Mouse (Mus musculus): Measurements from ENCODE around the gene Nrxn3.

Gene Nrxn3

DNA sequence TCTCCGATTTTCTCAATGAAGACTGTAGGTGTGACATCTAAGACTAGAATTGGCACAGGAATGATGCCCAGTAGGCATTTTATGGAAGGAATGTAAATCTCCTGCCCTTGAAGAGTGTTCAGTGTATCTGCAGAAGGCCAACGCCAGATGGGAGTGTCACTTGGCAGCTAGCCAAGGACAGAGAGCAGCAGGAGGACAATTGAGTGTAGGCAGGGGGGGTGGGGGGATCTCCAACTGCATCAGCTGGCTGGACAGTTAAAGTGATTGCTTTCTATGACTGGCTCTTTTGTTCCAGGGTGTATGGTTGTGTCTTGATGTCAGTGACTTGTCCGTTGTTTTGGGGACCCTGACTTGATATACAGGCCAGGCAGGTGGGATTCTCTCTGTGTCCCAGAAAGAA, 326.6 kb downstream of the Nrxn3 start:
- DNase-seq (ENCODE audit: low spot score): no peak

DNA sequence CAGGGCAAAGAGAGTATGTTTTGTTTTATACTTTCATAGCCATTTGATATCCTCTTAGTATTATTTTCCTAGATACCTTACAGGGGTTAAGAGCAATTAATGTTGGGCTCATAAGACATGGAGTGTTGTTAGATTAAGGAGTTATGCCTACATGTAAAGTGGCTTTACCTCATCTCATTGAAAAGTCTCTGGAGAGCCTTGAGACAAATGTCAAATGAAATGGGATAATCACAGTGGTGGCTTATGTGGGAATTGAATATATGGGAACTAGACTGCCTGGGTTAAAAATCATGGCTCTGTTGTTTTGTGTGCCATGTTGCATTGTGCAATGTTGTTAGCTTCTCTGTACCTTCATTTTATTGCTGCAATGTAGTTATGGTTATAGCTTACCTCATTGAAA, 327.0 kb downstream of the Nrxn3 start:
- DNase-seq (ENCODE audit: low spot score): no peak

DNA sequence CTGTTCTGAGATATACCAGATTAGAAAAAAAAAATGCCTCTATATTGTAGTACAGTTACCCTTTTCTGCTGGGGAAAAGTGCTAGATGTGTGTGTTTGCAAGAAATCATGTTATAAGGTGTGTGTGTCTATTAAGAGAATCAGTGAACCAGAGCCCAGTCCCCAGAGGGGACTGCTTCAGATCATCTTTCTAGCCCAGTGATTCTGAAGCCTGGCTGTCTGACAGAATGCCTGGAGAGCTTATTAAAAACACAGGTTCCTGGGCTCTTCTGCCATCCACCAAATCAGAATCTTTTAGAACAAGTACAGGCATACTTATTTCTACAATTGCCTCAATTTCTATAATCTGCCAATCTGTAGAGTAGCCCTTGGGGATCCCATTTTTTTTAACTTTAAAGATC, 349.8 kb downstream of the Nrxn3 start:
- DNase-seq (ENCODE audit: low spot score): no peak

DNA sequence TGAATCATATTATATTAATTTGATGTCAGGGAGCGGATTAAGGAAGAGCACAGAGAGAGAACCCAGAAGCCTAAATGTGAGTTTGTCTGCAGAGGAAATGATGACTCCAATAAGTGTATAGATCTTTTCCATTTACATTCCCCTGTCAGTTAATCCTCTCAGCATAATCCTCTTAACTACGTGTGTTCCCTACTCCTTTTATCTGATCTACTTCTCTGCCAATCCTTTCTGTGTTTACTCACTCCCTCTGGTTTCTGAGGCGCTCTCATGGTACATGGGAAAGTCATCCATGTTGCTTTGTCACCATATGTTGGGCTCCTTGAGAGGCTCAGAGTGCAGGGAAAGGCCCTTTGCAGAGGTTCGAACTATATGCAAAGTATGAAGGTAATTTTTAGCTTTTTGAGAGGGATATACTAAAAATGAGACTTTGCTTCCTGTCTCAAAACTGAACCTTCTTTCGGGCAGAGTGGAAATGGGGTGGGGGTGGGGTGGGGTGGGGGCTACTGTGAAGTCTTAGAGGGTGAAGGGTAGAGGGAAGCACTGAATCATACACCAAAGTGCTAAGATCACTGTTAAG, 350.6 kb downstream of the Nrxn3 start:
- DNase-seq (ENCODE audit: low spot score): no peak

DNA sequence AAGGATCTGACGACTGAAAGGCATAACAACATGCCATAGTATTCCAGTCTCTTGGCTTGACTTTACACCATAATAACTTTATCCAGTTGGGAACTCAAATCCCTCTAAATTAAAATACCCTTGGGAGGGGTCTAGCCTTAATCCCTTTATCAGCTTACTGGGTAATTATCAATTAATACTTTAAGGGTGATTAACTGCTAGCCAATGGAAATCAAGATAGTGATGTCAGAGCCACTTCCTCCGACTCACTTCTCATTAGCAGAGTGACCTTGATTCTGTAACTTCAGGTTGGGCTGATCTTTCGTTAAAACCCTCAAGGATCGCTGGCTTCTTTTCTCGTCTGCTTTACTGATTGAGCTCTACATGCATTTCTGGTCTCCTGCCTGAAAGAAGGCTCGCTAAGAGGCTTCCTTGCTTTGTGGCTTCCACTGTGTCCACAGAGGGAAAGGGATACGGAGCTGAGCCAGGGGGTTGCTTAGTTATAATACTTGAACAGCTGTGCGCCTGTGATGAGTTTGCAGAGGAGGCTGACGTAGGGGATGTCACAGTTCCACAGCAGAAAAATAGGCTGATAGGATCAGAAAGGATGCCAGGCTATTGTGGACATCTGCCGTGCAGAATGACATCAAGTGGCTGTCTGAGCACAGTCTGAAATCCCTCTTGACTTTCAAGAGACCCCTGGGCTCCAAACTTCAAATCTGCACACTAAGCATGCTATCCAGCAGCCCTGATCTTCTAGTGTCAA, 352.0 kb downstream of the Nrxn3 start:
- no peak for DNase-seq (ENCODE audit: low spot score)

DNA sequence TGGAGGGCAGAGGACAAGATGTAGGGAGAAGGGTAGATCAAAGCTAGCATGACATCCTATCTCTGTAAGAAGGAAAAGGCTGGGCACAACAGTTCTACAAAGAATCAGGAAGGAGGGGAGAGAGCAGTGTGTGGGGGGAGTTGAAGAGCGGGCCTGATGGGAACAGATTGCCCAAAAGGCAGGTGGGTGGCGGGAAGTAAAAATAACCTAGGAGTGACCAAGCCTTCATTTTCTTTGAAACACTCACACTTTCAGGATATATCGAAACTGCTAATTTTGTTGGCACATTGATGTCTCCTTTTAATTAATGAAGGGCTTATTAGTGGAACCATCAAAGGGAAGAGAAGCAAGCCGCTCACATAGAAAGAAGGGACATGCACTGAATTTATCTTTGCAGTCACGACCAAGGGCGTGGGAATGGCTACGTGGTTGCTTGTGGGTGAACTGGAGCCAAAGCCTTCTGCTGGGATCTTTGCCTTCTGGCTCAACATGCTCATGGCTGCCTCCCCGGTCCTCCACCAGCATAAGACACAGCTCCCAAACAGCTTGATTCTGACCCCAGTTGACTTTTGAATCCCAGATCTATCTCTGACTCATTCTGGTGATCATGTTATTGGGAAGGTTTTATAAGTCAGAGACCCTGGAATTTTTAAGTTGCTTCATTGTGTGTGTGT, 371.3 kb downstream of the Nrxn3 start:
- no peak for DNase-seq (ENCODE audit: low spot score)

DNA sequence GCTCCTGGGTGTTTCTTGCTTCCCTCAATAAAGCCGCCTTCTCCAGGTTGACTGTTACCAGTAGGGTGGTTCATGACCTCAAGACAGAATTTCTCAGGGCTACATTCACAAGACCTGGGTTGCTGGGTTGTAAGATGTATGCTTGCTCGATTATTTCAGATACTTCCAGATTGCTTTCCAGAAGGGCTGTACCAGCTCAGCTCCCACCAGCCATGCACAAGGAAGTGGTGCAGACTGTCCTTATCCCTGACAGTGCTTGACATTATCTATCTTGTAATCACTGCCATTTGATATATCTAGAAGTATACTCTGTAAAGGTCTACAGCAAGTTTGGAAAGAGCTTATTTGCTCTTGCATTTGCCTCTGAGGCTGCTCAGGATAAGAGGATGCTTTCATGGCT, 374.9 kb downstream of the Nrxn3 start:
- DNase-seq (ENCODE audit: low spot score): no peak

DNA sequence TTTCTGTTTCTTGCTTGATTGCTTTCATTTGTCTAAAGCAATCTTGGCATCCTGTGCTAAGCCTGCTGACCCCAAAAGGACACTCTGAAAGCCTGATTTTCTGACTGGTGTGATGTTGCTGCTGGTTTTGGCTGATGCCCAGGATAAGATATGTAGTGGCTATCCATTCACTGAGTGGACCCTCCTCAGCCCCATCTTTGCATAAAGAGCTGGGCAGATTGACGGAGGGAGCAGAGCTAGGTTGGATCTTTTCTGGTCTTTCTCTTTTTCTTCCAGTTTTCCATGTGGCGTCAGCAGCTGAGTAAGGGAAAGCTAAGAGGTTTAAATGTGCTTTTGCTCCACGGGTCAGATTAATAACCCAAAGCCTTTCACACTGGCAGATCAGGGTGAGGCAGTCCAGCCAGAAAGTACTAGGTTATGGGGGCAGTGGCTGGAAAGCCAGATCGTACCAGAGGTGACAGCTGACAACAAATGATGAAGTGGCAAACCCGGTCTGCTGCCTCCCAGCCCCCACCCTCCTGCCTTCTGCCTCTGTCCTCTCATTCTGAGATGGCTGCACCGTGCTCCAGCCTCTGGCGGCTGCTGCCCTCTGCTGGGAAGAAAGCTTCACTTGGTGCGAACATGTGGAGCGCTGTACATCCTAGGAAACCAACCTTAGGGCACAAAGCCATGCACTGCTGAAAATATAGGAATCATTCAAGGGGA, 383.5 kb downstream of the Nrxn3 start:
- DNase-seq (ENCODE audit: low spot score): peak; percentile 49

DNA sequence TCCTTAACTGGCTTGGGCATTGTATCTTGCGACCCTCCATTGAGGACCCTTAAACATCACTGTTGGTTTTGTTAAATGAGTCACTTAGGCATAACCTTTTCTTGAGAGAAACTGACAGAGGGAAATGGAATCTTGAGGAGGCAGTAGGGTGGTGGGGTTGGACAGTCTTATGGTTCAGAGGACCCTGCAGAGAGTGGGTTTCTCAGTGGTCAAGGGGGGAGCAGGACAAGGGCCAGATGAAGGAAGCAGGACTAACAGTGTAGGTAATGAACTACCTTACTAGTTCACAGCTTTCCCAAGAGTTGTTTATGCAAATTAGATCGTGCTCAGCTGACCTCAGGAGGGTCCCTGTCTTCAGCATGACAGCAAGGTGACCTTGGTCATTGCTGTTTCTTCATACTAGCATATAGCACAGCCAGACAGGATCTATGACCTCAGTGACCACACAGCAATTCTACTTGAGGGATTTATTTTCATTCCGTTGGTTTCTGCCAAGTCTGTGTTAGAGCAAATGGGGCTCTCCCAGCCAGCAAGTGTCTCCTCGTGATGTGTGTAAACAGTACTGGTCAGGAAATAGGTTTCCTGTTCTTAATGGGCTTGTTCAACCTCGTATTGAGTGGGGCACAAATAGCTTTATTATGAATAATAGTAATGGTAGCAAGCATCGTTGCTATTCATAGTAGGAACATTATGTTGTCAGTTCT, 384.4 kb downstream of the Nrxn3 start:
- DNase-seq (ENCODE audit: low spot score): no peak

DNA sequence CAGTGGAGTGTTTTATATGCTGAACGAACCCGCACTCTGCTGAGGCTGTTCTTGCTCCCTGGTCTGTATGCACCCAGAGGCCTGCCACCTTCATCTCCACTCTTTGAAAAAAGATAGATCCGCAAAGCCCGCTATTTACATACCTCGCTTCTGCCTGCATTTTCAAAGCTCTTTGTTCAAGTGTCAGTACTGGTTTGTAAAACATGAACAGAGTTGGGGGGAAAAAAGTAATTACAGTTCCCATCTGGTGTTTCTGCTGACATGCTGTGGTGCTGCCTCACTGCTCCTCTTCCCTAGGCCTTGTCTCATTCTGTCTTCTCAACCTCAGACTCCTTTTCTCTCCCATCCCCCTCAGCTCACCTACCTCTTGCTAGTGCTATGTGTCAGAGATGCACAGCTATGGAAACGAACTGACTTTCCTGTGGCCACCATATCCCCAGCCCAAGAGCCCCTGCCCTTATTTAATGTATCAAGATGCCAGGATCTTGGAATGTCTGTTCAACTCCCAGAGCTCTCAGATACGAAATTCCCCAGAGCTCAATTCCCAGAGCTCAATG, 387.2 kb downstream of the Nrxn3 start:
- no peak for DNase-seq (ENCODE audit: low spot score)

DNA sequence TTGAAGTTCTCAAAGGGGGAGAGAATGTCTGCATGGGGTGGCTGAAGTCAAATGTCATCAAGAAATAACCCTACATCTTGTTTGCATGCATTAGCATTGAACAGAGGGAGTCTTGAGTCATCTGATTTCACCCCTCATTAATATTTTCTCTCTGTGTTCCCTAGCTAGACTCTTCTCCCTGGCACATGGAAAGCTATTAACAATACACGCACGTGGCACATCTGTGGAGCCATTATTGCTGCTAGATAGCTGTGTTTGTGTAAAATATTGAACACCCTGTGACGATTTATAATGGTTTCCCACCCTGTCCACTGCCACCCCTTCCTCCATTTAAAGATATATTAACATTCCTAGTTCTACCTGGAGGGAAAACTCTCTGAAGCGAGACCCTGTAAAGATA, 405.9 kb downstream of the Nrxn3 start:
- no peak for DNase-seq (ENCODE audit: low spot score)

DNA sequence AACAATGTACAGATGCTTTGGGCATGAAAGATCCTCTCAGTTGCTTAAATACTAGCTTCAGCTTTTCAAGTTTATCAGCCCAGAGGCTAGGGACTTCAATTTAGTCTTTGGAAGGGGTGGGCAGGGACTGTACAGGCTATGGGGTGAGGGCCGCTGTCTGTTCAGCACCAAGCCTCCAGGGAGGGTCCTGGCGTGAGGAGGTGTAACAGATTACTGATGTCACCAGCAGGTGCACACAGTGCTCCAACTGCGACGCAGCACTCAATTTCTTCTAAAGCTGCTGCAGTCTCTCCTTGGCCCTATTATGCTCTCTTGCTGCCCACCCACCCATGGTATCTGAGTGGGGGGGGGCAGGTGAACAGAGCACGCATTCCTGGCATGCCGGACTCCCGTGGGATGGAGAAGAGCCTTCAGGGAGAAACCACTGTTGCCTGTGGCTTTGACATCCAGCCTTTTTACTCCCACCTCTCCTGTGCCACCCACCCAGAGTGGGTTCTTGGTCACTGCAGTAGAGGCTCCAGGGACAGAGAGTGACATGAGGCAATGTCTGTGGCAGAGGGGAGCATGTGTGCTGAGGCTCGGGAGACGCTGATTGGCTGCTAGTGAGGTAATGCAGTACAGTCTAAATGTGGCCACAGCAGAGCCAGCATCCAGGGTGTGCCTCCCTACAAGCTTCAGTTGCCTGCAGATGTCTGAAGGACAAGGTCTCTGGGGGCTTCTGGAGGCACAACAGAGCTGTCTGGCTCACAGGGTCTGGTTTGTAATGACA, 406.6 kb downstream of the Nrxn3 start:
- no peak for DNase-seq (ENCODE audit: low spot score)

DNA sequence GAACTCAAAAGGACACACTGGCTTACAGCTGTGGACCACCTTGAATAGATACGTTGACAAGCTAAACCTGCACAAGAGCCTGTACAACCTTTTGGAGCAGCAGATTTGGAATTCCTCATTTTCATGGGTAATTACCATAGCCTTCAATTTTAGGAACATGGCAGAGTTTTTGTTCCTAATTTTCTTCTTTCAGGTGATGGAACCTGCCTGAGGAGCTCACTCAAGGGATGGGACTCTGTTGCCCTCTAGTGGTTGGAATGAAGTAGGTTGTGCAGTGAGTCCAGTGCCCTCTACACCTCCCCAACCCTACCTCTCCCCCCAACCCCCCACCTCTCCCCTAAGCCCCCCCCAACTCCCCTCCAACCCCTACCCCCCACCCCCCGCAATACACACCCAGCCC, 411.7 kb downstream of the Nrxn3 start:
- no peak for DNase-seq (ENCODE audit: low spot score)

DNA sequence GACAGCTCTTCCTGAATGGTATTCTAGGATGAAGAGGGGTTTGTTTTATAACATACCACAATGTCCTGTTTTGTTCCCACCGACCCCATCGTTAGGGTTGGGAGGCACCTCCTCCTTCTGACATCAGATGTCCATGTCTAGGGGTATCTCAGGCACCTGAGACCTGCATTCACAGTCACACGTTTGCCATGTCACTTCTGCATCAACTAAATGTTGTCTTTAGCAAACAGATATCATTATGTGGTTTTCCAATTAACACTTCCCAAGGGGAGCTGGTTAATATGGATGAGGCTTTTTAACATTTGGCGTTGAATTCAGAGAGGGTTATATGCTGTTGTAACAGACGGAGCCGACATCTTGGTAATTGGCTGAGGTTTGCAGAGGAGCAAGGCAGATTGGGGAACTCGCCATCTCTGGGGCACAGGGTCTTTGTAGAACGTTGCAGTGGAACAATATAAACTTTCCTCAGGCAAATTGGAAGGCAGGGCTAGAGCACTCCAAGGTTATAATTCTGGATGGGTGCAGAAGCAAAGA, 412.2 kb downstream of the Nrxn3 start:
- DNase-seq (ENCODE audit: low spot score): no peak

DNA sequence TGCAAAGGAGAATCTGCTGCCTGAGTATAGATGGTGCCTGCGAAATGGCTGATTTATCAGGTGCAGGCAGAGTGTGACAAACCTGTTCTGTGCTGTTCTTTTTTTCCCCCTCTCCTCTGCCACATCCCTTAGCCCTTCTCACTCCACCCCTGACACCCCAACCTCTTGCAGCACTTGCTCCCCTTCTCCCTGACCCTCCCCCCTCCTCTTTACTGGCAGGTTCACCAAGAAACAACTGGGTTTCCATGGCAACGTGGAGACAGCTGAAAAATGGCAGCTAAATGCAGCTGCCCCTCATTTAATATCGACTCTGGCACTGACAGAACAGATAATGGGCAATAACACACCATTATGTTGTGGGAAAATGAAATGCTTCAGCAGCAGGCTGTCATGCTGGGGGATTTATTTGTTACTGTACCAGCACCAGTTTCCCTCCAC, 426.3 kb downstream of the Nrxn3 start:
- no peak for DNase-seq (ENCODE audit: low spot score)

DNA sequence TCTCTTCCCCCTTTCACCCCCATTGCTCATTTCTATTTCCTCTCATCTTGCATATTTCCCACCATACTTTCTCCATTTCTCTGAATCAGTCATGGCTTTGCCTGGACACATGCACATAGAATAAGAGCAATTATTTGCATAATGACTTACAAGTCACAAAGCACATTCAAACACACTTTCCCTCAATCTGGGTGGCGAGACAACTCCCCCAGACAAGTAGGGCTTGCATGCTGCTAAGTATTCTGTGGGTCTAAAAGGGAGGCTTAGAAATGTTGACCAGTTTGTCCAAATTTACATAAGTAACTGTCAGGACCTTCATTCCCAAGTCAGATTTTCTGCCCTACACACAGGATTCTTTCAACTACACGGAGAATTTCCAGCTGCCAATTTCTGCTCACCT, 426.8 kb downstream of the Nrxn3 start:
- DNase-seq (ENCODE audit: low spot score): no peak

DNA sequence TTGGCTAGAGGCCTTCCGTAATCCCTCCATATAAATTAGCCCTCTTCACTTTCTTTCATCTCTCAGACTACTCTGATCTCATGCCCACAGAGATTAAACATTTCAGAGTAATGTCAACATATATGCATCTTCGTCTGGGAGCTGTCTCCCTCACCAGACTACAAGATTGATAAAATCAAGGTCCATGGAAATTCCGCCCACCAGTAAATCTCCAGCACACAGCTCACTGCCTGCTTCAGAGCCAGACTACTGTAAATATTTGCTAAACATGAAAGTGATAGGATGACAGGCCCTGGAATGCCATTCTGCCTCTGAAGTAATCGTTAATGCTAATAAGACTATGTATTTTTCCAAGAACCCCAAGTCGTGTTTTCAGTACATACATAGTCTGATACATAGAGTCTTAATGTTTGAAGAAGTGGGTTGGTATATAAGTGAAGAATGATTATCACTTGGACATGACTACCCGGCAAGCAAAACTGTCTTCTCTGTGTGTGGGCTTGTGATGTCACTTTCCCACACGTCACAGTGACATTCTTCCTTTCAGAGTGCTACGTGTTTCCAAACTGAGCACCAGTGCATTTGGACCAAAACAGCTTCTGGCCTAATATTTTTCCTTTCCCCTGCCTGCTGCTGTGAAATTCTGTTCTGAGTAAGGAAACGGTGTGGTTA, 433.5 kb downstream of the Nrxn3 start:
- DNase-seq (ENCODE audit: low spot score): no peak

DNA sequence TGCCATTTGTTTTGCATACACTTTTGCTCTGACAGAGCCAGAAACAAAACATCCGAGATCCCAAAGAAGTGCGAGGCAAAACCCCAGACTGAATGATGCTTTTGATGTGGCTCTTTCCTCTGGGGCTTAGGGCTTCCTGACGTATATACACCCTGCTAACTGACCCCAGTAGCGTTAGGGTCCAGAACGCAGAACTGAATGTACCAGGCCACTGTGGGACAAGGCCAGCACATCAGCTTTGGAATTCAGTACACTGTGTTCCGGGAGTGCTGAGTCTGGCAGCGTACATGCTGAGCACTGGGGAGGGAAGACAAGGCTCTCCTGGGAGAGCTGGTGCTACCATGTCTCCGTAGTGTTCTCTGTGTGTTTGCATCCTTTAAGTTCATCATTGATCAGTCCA, 436.7 kb downstream of the Nrxn3 start:
- no peak for DNase-seq (ENCODE audit: low spot score)

DNA sequence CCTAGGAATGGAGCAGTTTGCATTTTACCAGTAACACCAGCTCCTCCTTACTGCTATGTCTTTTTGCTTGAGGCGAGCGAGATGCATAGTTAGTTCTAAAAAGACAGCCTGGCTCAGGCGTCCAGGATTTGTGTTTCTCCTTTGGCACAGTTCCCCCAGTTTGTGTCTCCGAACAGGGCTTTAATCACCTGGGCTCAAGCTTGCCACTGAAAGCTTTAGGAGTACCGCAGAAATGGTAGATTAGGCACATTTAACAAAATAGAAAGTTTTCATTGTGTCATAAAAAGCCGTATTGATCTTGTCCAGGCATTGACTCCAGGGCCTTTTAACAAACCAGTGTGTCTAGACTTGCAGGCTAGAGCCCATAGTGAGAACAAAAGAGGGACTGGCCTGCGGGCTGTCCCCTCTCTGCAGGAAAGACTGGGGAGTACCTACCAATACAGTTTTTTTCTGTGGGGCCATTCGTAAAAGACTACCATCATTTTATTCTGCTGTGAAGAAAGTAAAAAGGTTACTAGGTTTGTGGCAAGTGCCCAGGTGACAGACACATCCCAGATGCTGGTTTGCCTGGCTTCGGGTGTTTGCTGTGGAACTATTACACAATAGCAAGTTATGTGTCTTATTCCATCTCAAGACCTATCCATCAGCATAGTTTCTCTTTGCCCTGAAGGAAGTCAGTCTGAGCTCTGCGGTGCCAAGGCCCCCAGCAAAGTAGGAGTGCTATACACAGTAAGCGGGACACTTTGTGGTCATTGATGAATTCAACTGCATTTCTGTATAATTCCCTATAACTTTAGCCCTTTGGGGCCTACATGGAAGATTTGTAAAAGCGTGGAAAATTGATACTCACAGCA, 451.9 kb downstream of the Nrxn3 start:
- DNase-seq (ENCODE audit: low spot score): no peak
